Mouse (Mus musculus) 416B (cell line): ENCODE measurements at regions not wholly inside any gene's neighbourhood (a gene's known extent, or its start where the extent isn't known, plus 50 kb on each side); places are given as distances from the start of the nearest gene placed in this dataset.

Experiments used
- DNase-seq: peaks from one replicate; pipeline ENCODE4 v3.0.0; 2011; ENCODE audit warnings: low read depth

- no peak for DNase-seq
Measured at GRCm38 (mm10) chr2:9795401-9795800, 85.7 kb upstream of the 4930412O13Rik start.

DNA sequence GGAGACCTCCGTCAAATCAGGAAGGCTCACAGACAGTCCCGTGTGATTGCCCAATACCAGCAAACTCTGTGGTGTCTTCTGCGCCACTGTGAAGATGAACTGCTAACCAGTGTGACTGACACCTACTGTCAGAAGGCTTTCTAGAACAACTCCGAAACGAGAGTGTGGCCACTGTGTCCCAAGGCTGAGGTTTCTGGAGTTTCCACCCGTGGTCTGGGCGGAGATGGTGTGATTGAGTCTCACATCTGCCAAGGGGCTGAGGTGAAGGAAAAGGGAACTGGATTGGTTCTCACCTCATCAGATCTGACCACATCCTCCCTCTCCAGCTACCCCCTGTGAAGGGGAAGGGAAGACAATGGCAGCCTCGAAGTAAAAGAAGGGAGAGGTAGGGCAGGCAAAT is 79.6 kb upstream of the 4930412O13Rik start:
- DNase-seq = no peak

- no peak for DNase-seq
Measured at GRCm38 (mm10) chr2:9804306-9804705, 76.7 kb upstream of the 4930412O13Rik start.

DNA sequence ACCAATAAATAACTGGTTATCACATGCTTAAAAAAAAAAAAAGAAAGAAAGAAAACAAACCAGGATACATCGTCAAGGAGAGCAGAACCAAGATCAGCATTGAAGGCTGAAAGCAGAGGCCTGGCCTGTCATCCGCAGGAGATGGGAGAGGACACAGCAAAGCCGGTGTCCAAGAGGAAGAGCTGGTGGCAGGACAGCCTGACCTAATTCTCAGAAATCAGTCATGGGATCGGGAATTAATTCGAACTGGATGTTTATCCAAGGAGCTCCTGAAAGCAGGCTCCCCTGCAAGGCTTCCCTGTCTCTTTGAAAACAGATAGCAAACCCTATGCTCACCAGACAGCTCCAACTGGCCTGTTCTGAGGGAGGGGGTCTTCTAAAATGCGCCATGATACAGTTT is 75.5 kb upstream of the 4930412O13Rik start:
- no peak for DNase-seq
